Mouse (Mus musculus): ENCODE data around the gene Nuf2.
"Not testable (repeated sequence)": the region's sequence is repeated elsewhere in the genome, so short reads cannot be mapped to it uniquely, and the experiment has no call there.

Gene Nuf2

GRCm38 (mm10) chr1:169530876-169531701 lies at the start of gene Nuf2:
TSS of gene Nuf2 (minus strand) at chr1:169531464.
- DNase-seq, result peak; percentile 99

GRCm38 (mm10) chr1:169579572-169579971 lies 48.3 kb upstream of the Nuf2 start:
- DNase-seq, result no peak

GRCm38 (mm10) chr1:169574136-169574535 lies 42.9 kb upstream of the Nuf2 start:
- no peak for DNase-seq

- no peak for DNase-seq
Measured at GRCm38 (mm10) chr1:169555621-169556020, 24.4 kb upstream of the Nuf2 start.

- DNase-seq, result no peak
Measured at GRCm38 (mm10) chr1:169555019-169555418, 23.8 kb upstream of the Nuf2 start.

- DNase-seq, result no peak
Measured at GRCm38 (mm10) chr1:169553446-169553845, 22.2 kb upstream of the Nuf2 start.

- DNase-seq, result no peak
Measured at GRCm38 (mm10) chr1:169540415-169540814, 9.2 kb upstream of the Nuf2 start.

- peak; percentile 74 to 85 for DNase-seq
Measured at GRCm38 (mm10) chr1:169531702-169532535, 655 bp upstream of the Nuf2 start.

GRCm38 (mm10) chr1:169529996-169530518 lies 1.2 kb downstream of the Nuf2 start:
- DNase-seq, result no peak

- DNase-seq, result no peak
Measured at GRCm38 (mm10) chr1:169526006-169526680, 5.1 kb downstream of the Nuf2 start.

GRCm38 (mm10) chr1:169519337-169519736 lies 11.9 kb downstream of the Nuf2 start:
- DNase-seq, result no peak

GRCm38 (mm10) chr1:169517899-169518517 lies 13.3 kb downstream of the Nuf2 start:
- DNase-seq, result not testable (repeated sequence)

GRCm38 (mm10) chr1:169517376-169517892 lies 13.8 kb downstream of the Nuf2 start:
- no peak for DNase-seq

- DNase-seq, result no peak
Measured at GRCm38 (mm10) chr1:169506354-169506753, 24.9 kb downstream of the Nuf2 start.

- DNase-seq, result no peak
Measured at GRCm38 (mm10) chr1:169502876-169503275, 28.4 kb downstream of the Nuf2 start.

GRCm38 (mm10) chr1:169495621-169496020 lies 35.6 kb downstream of the Nuf2 start:
- peak; percentile 68 to 85 for DNase-seq

GRCm38 (mm10) chr1:169491561-169491960 lies 39.7 kb downstream of the Nuf2 start:
- no peak for DNase-seq

- peak; percentile 39 to 59 for DNase-seq
Measured at GRCm38 (mm10) chr1:169485408-169485885, 45.8 kb downstream of the Nuf2 start.

- DNase-seq, result no peak
Measured at GRCm38 (mm10) chr1:169484565-169484964, 46.7 kb downstream of the Nuf2 start.

GRCm38 (mm10) chr1:169482596-169483335 lies 48.5 kb downstream of the Nuf2 start:
- DNase-seq, result no peak

GRCm38 (mm10) chr1:169471185-169471584 lies 60.1 kb downstream of the Nuf2 start:
- no peak for DNase-seq
